Mouse (Mus musculus): ENCODE measurements around the gene Crls1.

GRCm38 (mm10) chr2:132903498-132903897, 57.0 kb downstream of the Crls1 start:
- peak; percentile 54; the same call in 1 of the 2 replicates for TF ChIP-seq CTCF (IDR thresholded peaks at IDR 0.05; ENCODE audit: borderline replicate concordance, extremely low read depth, insufficient read depth, insufficient read length)
- TF ChIP-seq POLR2A (IDR thresholded peaks at IDR 0.05; ENCODE audit: borderline replicate concordance, extremely low read depth, insufficient read depth, insufficient read length, poor library complexity, severe bottlenecking), result no peak

Data from brain, embryonic 14.5 days (tissue).